Mouse (Mus musculus): ENCODE measurements around the gene Smim13.

Gene Smim13

DNA sequence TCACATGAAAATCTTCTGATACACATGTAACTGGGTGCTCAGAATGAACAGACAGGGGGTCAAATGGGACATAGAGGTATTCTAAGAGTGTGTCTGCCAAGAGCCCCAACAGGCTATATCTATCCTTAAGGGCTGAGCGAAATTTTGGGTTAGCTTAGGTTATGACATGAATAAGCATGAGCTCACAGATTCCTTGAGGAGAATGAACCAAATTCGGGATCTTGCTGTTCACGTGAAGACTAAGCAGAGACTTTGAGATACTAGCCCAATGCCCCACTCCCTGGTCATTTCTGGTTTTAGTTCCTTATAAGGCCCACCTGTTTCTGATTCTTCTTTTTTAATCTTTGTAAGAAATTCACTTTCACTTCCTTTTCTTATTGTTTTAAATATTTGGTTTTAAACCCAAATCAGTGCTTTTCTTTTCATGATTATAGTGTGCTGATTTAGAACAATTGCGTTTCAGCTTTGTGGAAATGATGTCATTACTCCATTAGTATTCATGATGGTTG lies 41.9 kb downstream of the Smim13 start:
- no peak for DNase-seq (ENCODE audit: low read depth, low spot score)

DNA sequence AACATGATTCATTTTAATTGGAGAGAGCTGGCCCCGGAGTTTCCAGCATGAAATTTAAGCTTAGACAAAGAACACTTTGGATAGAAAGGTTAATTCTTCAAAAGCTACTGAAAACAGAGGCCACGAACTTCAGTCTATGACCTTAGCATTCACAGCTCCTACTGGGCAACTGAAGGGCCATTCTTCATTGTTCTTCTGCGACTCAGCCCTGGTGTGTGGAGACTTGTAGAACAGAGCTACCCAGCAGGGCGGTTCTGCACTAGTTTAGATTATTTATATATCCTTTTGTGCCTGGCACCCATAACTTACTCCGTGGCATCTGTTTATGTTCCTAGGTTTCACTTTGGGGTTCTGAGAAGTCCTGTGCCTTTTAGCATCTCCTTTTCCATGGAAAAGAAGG lies 44.0 kb downstream of the Smim13 start:
- DNase-seq (ENCODE audit: low read depth, low spot score) = no peak

DNA sequence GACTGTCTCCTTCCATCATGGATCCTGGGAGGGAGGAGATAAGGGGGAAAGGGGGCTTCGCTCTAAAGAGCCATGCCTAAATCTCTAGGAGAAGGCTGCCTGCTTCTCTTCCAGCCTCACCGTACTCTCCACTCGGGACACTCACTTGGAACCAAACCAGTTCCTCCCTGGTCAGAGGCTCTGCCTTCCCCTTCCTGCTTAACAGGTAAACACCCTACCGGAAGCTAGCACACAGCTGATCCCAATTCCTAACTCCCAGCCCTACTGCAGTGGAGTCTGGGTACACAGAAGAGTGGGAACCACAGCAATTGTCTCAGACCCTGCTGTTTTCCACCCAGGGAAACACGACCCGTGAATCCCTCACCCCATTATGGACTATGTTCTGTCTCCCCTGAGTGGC lies 46.2 kb downstream of the Smim13 start:
- DNase-seq (ENCODE audit: low read depth, low spot score) = no peak

DNA sequence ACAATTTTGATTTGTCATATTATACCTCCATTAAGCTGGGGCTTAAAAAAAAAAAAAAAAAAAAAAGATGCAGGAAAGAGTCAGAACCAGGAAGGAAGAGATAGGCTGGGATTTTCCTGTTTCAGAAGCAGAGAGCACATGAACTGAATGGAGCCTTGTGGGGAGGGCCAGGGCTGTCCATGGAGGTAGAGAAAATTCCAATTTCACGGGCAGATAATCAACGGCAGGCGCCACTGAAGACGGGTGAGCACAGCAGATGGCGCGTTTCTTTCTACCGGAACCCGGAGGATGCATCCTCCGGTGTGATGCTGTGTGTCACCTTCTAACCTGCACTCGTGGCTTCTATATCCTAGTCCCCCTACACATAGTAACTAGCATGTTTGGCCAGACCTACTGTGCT lies 46.8 kb downstream of the Smim13 start:
- DNase-seq (ENCODE audit: low read depth, low spot score) = no peak

DNA sequence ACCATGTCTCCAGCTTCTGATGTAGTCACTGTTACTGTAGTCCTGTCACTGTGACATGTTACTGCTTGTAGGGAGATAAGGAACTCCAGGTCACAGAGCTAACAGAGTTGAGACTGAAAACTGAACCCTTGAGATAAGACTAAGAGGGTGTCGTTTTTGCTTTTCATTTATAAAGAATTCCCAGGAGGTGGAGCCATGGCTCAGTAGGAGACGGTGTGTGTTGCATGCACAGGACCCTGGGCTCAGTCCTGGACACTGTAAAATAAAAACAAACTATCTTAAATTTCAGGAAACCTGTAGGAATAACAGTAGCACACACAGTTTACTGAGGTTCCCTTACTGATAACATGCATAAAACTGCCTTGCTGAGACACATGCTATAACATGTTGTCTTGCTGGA lies 48.9 kb downstream of the Smim13 start:
- DNase-seq (ENCODE audit: low read depth, low spot score) = no peak

DNA sequence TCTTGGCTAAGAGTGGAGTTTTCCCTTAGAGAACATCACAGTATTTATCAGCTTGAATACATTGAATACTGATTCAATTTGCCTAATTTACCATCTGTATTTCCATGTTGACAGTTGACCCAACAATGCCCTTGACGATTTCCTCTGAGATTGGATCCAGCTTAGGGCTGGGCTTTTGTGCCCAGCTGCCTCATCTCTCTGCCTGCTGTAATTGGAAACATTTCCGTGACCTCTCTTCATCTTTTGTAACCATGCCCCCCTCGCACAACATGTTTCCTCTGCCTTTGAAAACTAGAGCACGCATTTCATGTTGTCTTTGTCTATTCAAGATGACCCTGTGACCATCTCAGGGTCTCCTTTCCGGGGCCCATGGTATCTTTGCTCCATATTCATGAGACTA lies 49.4 kb downstream of the Smim13 start:
- DNase-seq (ENCODE audit: low read depth, low spot score) = no peak

DNA sequence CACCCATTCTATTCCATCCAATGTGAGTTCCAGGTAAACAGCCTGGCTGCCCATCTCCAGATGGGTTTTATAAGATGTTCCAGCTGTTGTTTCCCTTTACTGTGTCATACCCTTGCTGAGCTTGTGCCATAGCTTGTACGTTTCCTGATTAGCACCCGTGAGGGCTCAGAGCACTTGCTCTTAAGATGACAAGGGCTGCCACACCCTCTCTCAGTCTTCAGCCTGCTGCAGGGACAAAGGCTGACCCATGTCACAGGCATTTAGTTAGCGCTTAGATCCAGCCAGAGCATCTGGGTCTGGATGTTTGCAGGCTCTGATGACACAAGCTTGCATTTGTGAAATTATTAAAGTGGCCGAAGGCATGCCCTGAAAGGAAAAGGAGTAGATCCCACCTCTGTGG lies 50.4 kb downstream of the Smim13 start:
- no peak for DNase-seq (ENCODE audit: low read depth, low spot score)

DNA sequence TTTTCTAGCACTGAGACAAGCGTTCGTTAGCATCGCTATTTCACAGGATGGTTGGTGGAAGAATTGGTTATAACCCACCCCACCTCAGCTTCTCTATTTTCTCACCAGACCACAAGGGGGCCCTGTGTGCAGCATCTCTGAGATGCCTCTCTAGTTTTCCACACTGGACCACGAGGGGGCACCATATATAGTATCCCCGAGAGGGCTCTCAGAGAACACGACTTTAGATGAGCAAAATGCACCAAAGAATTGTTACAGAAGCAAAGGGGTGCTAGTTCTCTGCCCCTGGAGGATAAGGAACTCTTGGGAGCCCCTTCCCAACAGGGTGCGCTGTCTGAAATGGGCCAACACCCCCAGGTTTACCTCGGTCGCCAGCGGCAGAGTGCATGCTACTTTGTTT lies 53.1 kb downstream of the Smim13 start:
- DNase-seq (ENCODE audit: low read depth, low spot score) = peak; percentile 31

DNA sequence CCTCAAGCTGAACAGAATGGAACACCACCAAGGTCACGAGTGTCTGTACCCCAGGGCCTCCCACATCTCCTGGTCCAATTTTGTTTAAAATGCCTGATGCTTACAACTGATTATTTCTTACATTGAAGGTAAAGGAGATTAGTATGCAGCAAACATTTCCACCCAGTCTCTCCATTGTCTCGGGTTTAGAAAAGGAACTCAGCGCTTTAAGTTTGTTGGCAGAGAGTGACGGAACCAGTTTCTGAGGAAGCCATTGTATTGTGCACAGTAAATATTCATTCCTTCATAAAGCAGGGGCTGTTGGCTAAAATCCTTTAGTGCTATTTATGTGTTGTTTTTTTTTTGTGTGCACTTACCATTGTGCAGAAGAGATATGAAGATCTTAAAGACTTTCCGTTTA lies 71.1 kb downstream of the Smim13 start:
- no peak for DNase-seq (ENCODE audit: low read depth, low spot score)

DNA sequence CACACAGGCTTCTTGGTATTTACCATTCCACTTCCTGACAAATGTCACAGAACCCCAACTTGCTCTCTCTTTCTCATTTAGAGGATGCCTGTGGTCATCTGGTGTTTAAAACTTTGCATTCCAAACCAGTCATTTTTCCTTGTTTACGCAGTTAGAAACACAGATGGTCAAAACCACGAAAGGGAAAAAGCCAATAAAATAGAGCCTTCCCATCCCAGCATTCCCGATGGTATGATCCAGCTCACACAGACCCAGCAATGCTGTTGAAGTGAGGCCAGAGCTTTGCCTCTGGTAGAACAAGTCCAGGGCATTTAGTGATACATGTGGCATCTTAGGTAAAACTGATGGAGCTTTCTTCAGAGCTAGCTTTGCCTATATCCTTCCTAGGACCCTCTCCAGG lies 71.8 kb downstream of the Smim13 start:
- no peak for DNase-seq (ENCODE audit: low read depth, low spot score)

DNA sequence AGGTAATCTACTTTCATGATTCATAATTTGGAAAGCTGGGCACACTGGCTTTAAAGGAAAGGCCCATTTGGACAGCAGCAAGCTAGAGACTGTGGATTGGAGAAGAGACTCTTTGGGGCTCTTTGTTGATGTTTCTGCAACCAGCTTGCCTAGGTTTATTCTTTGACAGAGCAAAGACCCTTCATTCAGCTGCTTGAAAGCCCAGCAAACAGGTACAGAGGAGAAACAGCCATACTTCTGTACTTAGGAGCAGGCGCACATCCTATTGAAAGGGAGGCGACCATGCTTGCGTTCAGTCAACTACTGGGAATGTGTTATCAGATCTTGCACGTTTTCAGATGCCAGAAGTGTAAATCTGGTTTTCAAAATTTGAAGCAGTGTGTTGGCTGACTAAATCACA lies 75.0 kb downstream of the Smim13 start:
- no peak for DNase-seq (ENCODE audit: low read depth, low spot score)

DNA sequence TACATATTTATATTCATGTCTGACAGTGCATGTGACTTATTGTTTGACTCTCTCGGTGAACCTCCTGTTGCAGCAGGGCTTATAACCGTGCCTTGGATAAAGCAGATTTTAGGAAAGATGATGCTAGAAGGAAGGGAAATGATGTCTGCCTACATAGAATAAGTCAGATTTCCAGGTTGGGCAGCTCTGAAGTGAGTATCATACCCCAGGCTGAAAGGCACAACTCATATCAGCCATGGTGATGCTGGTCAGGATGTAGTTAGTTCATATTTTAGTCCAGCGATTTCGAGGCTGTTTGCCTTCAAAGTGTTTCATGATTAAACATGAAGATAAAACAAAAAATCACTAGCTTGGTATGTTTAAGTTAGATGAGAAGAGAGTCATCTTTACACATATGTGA lies 75.7 kb downstream of the Smim13 start:
- no peak for DNase-seq (ENCODE audit: low read depth, low spot score)

DNA sequence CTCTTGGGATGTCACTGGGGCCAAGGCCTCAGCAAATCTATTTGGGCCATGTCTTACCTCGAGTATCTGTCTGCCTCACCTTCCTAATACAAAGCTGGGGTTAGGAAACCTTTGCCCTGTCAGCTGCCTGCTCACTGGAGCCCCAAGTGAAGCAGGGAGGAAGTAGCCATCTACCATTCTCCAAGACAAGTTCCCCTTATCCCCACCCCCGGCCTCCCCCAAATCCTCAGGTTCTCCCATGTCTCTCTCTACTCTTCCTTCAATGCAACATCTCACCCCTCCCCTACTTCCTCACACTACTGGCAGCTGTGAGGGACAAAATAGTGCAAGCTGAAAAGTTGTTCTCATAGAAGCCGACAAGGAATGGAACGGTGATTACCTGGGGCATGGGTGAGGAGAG lies 76.5 kb downstream of the Smim13 start:
- no peak for DNase-seq (ENCODE audit: low read depth, low spot score)

Measured in telencephalon, adult 2 months (tissue).